ENCODE assay signal across 8 mouse cellular contexts in the genomic region with DNA sequence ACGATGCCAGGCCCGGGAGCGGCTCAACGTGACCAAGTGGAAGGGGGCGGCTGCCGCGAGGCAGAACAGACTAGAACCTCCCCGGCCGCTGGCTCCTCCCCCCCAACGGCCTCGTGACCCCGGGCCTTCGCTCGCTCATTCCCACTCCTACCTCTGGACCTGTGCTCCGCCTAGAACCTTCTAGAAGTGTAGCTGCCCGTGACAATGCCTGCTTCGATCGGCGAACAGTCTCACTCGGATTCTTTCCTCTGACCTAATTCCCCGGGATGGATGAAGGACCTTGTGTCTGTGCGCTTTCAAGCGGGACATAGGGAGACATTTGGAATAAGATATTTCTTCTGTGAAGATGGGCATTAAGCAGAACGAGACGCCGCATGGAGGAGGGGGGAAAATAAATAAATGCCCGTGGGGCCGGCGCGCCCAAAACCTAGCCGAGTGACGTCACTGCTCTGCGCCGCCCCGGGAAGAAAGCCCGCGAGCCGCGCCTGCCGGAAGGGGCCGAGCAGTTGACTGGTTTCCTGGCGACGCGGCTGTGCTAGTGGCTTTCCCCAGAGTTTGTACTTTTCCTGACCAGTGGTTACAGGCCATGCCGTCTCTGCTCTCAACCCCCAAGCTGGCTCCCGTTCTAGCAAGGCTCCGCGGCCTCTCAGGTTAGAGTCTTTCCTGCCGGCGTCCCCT. TPM values are rescaled to one million over a fixed set of nuclear protein-coding genes. Genes with fewer than 3 reads are reported as not detected.
DNase-seq lines count a peak whose midpoint lies in the region; ATAC-seq and TF ChIP-seq lines count a peak whose summit lies in the region.

Gene St13, minus strand, starts transcription at position 440 of the 678 bp plus-strand sequence.
Gene Xpnpep3, plus strand, starts transcription at position 501 of the 678 bp plus-strand sequence.

- no peaks in the 10 kb centered on the region for H3K9me3 ChIP-seq in E14TG2a.4 (ENCODE audit: low read length)
- H3K9me3 ChIP-seq in forebrain, embryonic 13.5 days (replicated peaks): no peaks in the 10 kb centered on the region
- H3K9me3 ChIP-seq in liver, postnatal 0 days (ENCODE audit: low read length): no peaks in the 10 kb centered on the region
- H3K9me3 ChIP-seq in neural tube, embryonic 14.5 days (ENCODE audit: control insufficient read depth, low read length): no peaks in the 10 kb centered on the region

- H3K27me3 ChIP-seq in E14TG2a.4 (ENCODE audit: insufficient read depth, low read length): no peaks in the 10 kb centered on the region
- no peaks in the 10 kb centered on the region for H3K27me3 ChIP-seq in forebrain, embryonic 13.5 days
- H3K27me3 ChIP-seq in liver, postnatal 0 days (ENCODE audit: insufficient read depth, low read length): no peaks in the 10 kb centered on the region
- no peaks in the 10 kb centered on the region for H3K27me3 ChIP-seq in neural tube, embryonic 14.5 days (ENCODE audit: control insufficient read depth, insufficient read depth, low read length)

- under 1% methylated on average over 50 of the region's 50 CpGs for WGBS in forebrain, embryonic 13.5 days
- WGBS in large intestine, adult 2 months: under 1% methylated on average over 50 of the region's 50 CpGs
- under 1% methylated on average over 45 of the region's 50 CpGs for WGBS in liver, postnatal 0 days (ENCODE audit: insufficient replicate concordance)
- under 1% methylated on average over 50 of the region's 50 CpGs for WGBS in neural tube, embryonic 14.5 days

- peak; percentile 83 for TF ChIP-seq EP300 in liver, postnatal 0 days (IDR thresholded peaks at IDR 0.05; ENCODE audit: low read depth)

- peaks cover 39% of the 10 kb centered on the region for H3K36me3 ChIP-seq in E14TG2a.4 (ENCODE audit: insufficient read depth, low read length)
- H3K36me3 ChIP-seq in forebrain, embryonic 13.5 days (ENCODE audit: poor library complexity, severe bottlenecking): no peaks in the 10 kb centered on the region
- no peaks in the 10 kb centered on the region for H3K36me3 ChIP-seq in liver, postnatal 0 days (replicated peaks; ENCODE audit: insufficient read depth, low read length)
- H3K36me3 ChIP-seq in neural tube, embryonic 14.5 days (ENCODE audit: control insufficient read depth, insufficient read depth, low read length): no peaks in the 10 kb centered on the region

- peak within 1 kb of the TSS; percentile 99 for H3K4me3 ChIP-seq in E14TG2a.4 (replicated peaks; ENCODE audit: low read length)
- peak within 1 kb of the TSS; percentile 89 for H3K4me3 ChIP-seq in forebrain, embryonic 13.5 days
- peak within 1 kb of the TSS; percentile 85 for H3K4me3 ChIP-seq in liver, postnatal 0 days (ENCODE audit: low read depth, low read length)
- H3K4me3 ChIP-seq in neural tube, embryonic 14.5 days (ENCODE audit: low read depth, low read length): peak within 1 kb of the TSS; percentile 95

- no peak for TF ChIP-seq CTCF in E14TG2a.4 (conservative IDR thresholded peaks at IDR 0.05; ENCODE audit: low read length)
- no peak for TF ChIP-seq CTCF in liver, postnatal 0 days (IDR thresholded peaks at IDR 0.05; ENCODE audit: low read depth)

- peaks cover 43% of the 10 kb centered on the region for H3K4me1 ChIP-seq in E14TG2a.4 (replicated peaks; ENCODE audit: low read depth, low read length)
- H3K4me1 ChIP-seq in forebrain, embryonic 13.5 days: peaks cover 34% of the 10 kb centered on the region
- H3K4me1 ChIP-seq in liver, postnatal 0 days (ENCODE audit: insufficient read depth): peaks cover 33% of the 10 kb centered on the region
- H3K4me1 ChIP-seq in neural tube, embryonic 14.5 days (ENCODE audit: control insufficient read depth, insufficient read depth, low read length): peaks cover 15% of the 10 kb centered on the region; the same call in 1 of the 2 replicates

- intact Hi-C loops in heart, postnatal 10 days (cut with DNase I): no loop called here

- H3K9ac ChIP-seq in forebrain, embryonic 13.5 days: peak within 1 kb of the TSS; percentile 93
- H3K9ac ChIP-seq in liver, postnatal 0 days (replicated peaks): peak within 1 kb of the TSS; percentile 90
- peak within 1 kb of the TSS; percentile 86 for H3K9ac ChIP-seq in neural tube, embryonic 14.5 days (replicated peaks; ENCODE audit: low read depth, low read length)

- ATAC-seq in forebrain, embryonic 13.5 days: peak; percentile 98
- ATAC-seq in liver, postnatal 0 days: peak; percentile 100
- ATAC-seq in neural tube, embryonic 14.5 days (ENCODE audit: low read depth): peak; percentile 100

- peak within 1 kb of the TSS; percentile 94 for H3K27ac ChIP-seq in forebrain, embryonic 13.5 days
- H3K27ac ChIP-seq in liver, postnatal 0 days (ENCODE audit: low read depth): peak within 1 kb of the TSS; percentile 87
- peak within 1 kb of the TSS; percentile 96 for H3K27ac ChIP-seq in neural tube, embryonic 14.5 days (ENCODE audit: low read depth, low read length)

- DNase-seq in c-Kit-positive CD71-positive TER-119-positive erythroid progenitor cells, embryonic 14.5 days (ENCODE audit: low spot score): peak; percentile 96
- DNase-seq in heart, postnatal 10 days: peak; percentile 97 to 99
- peak; percentile 90 for DNase-seq in large intestine, adult 2 months (ENCODE audit: low read depth, low spot score)
- DNase-seq in liver, postnatal 0 days: peak; percentile 98
- DNase-seq in testis, postnatal 10 days (ENCODE audit: low spot score): peak; percentile 99

- H3K4me2 ChIP-seq in forebrain, embryonic 13.5 days: peak within 1 kb of the TSS; percentile 73
- peak within 1 kb of the TSS; percentile 96 for H3K4me2 ChIP-seq in liver, postnatal 0 days (ENCODE audit: low read depth, low read length)
- H3K4me2 ChIP-seq in neural tube, embryonic 14.5 days (ENCODE audit: low read depth, low read length): peak within 1 kb of the TSS; percentile 67

RNA-seq across cellular contexts. Expression of gene St13, which starts in this region (rescaled TPM):
- 199 and 201 TPM in 2 replicates for polyA plus RNA-seq in forebrain, embryonic 13.5 days (2015; fragmentation: Nextera tagmentation; extraction: Ambion mirVana)
- total RNA-seq in heart, postnatal 10 days (2021): 10 to 100 TPM; 89.0 to 93.6 TPM
- polyA plus RNA-seq in large intestine, adult 2 months (2012; rRNA removed): 12.6 and 12.7 TPM in 2 replicates
- 59.8 and 62.6 TPM in 2 replicates for polyA plus RNA-seq in liver, postnatal 0 days (2015; fragmentation: Nextera tagmentation; extraction: Ambion mirVana)
- 173 and 184 TPM in 2 replicates for polyA plus RNA-seq in neural tube, embryonic 14.5 days (2014; fragmentation: Nextera tagmentation; extraction: Ambion mirVana)

RNA-seq across cellular contexts. Expression of gene Xpnpep3, which starts in this region (rescaled TPM):
- 8.4 and 9.5 TPM in 2 replicates for polyA plus RNA-seq in forebrain, embryonic 13.5 days (2015; fragmentation: Nextera tagmentation; extraction: Ambion mirVana)
- total RNA-seq in heart, postnatal 10 days (2021): 10 to 100 TPM; 12.7 to 13.9 TPM
- polyA plus RNA-seq in large intestine, adult 2 months (2012; rRNA removed): 2.9 and 5.1 TPM in 2 replicates
- polyA plus RNA-seq in liver, postnatal 0 days (2015; fragmentation: Nextera tagmentation; extraction: Ambion mirVana): 3.9 and 4.3 TPM in 2 replicates
- polyA plus RNA-seq in neural tube, embryonic 14.5 days (2014; fragmentation: Nextera tagmentation; extraction: Ambion mirVana): 6.6 and 8.0 TPM in 2 replicates

Comparison
In these comparisons a context has a peak if more than half of its experiments do, and no peak if none do; other contexts are left out.
1. Peak in every context shown above with its lines: DNase-seq, ATAC-seq, H3K4me3 ChIP-seq and H3K27ac ChIP-seq.